Mouse (Mus musculus): ENCODE results near the gene Rpp25l. TPM values are rescaled to one million over a fixed set of nuclear protein-coding genes. Genes with fewer than 3 reads are reported as not detected.
"Not testable (repeated sequence)": the region's sequence is repeated elsewhere in the genome, so short reads cannot be mapped to it uniquely, and the experiment has no call there.

Gene Rpp25l
- 38.0 and 40.2 TPM in 2 replicates for polyA plus RNA-seq (2015; fragmentation: Nextera tagmentation; extraction: Ambion mirVana)

DNA sequence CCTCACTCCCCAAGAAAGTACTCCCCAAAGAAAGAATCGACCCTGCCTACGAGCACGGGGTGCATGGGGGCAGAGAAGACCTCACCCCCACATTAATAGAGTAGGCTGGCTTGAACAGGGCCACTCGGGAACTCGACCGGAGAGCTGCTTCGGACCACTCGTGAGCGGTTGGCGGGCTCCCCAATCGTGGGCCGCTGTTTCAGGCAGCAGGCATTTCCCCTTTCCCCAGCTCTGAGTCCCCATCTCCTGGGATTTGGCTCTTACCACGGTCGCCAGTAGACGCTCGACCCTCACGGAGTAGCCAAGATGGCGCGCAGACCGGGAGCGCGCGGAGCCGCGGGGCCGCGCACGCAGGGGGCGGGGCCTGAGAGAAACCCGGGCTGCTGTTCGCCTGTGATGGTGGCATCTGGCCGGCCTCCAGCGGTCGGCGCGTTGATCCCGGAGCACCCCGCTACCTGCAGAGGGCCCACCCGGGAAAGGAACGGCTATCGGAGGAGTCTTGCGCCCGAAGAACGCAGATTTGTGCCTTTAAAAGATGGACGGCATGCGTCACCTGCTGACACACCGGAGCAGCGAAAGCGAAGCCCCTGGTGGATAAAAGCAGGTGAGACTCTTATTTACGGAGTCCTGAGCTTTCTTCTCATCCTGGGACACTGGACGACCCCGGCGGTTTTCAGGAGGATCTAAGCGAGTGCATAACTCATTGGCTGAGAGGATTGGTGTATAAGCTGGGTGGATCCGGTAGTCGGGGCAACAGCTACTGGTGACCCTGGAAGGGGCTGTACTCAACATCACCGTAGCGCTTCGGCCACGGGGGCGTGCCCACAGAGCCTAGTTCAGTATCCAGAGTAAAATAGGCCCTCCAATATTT lies at the start of gene Rpp25l:
Gene Rpp25l (minus strand): TSS at position 338 of the 871 bp plus-strand sequence.
- Histone ChIP-seq H3K36me3 (ENCODE audit: control insufficient read depth, insufficient read depth, low read length) (peaks cover 3% of the 10 kb centered on the region), H3K27ac (replicated peaks) (peak within 1 kb of the TSS; percentile 26), H3K27me3 (ENCODE audit: control insufficient read depth, insufficient read depth, low read length) (no peaks in the 10 kb centered on the region), H3K4me2 (replicated peaks; ENCODE audit: low read depth) (peak within 1 kb of the TSS; percentile 86), H3K4me1 (replicated peaks; ENCODE audit: control insufficient read depth, insufficient read depth) (peaks cover 8% of the 10 kb centered on the region), H3K9ac (ENCODE audit: low read length) (peak within 1 kb of the TSS; percentile 85), H3K4me3 (ENCODE audit: low read depth, low read length) (peak within 1 kb of the TSS; percentile 64), H3K9me3 (ENCODE audit: control insufficient read depth, low read length) (no peaks in the 10 kb centered on the region)
- WGBS = under 1% methylated on average over 61 of the region's 61 CpGs
- peak; percentile 74 for ATAC-seq (ENCODE audit: low FRiP score, low TSS enrichment)
- DNase-seq (ENCODE audit: low spot score) = peak; percentile 88
- TF ChIP-seq CTCF (IDR thresholded peaks at IDR 0.05; ENCODE audit: low read depth) = peak; percentile 46
- TF ChIP-seq EP300 (optimal IDR thresholded peaks at IDR 0.05) = no peak

GRCm38 (mm10) chr4:41762688-41763114 lies 49.4 kb upstream of the Rpp25l start:
- H3K36me3 ChIP-seq (ENCODE audit: control insufficient read depth, insufficient read depth, low read length); H3K9me3 ChIP-seq (ENCODE audit: control insufficient read depth, low read length); ATAC-seq (ENCODE audit: low FRiP score, low TSS enrichment); H3K4me3 ChIP-seq (ENCODE audit: low read depth, low read length); DNase-seq (ENCODE audit: low spot score); H3K27me3 ChIP-seq (ENCODE audit: control insufficient read depth, insufficient read depth, low read length): not testable (repeated sequence)
- peak overlapping the region; percentile 59 for H3K4me2 ChIP-seq (replicated peaks; ENCODE audit: low read depth)
- H3K27ac ChIP-seq (replicated peaks) = peak overlapping the region; percentile 89; the same call in 1 of the 2 replicates
- H3K9ac ChIP-seq (ENCODE audit: low read length) = peak overlapping the region; percentile 27; the same call in 1 of the 2 replicates
- peaks cover 11% of the 10 kb centered on the region; the same call in 1 of the 2 replicates for H3K4me1 ChIP-seq (replicated peaks; ENCODE audit: control insufficient read depth, insufficient read depth)
- WGBS = 32% methylated on average over 8 of the region's 8 CpGs

- Histone ChIP-seq H3K9ac (ENCODE audit: low read length) (peak overlapping the region; percentile 27; the same call in 1 of the 2 replicates), H3K27ac (replicated peaks) (peak overlapping the region; percentile 89), H3K9me3 (ENCODE audit: control insufficient read depth, low read length) (no peaks in the 10 kb centered on the region), H3K4me3 (ENCODE audit: low read depth, low read length) (peak overlapping the region; percentile 4; the same call in 1 of the 2 replicates), H3K4me2 (replicated peaks; ENCODE audit: low read depth) (peak overlapping the region; percentile 59), H3K36me3 (ENCODE audit: control insufficient read depth, insufficient read depth, low read length) (peaks cover 5% of the 10 kb centered on the region; the same call in 1 of the 2 replicates), H3K27me3 (ENCODE audit: control insufficient read depth, insufficient read depth, low read length) (no peaks in the 10 kb centered on the region), H3K4me1 (replicated peaks; ENCODE audit: control insufficient read depth, insufficient read depth) (peaks cover 11% of the 10 kb centered on the region; the same call in 1 of the 2 replicates)
- TF ChIP-seq CTCF (IDR thresholded peaks at IDR 0.05; ENCODE audit: low read depth) = no peak
- TF ChIP-seq EP300 (optimal IDR thresholded peaks at IDR 0.05) = no peak
- DNase-seq (ENCODE audit: low spot score) (peak; percentile 33), ATAC-seq (ENCODE audit: low FRiP score, low TSS enrichment) (0 out of 2 replicates have a peak, but pooled peaks have one; percentile 9)
- WGBS = 51% methylated on average over 8 of the region's 8 CpGs
These were observed 48.9 kb upstream of the Rpp25l start for GRCm38 (mm10) chr4:41762099-41762687.

DNA sequence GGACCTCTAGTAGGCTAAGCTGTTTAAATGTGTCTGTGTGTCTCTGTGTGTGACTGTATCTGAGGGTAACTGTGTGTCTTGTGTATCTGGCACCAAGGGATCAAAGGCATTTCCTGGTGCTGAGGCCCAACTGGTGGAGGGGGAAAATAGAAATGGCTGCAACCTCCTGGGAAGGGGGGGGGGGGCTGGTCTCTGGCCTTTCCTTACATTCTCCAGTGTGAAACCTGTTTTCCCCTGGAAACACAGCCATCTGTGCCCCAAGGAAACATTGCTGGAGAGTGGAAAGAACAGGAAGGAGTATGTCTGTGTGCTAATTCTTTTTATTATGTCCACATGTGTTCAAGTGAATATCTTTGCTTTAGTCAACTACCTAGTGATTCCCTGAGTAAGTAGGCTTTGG lies 48.3 kb upstream of the Rpp25l start:
- DNase-seq (ENCODE audit: low spot score) = no peak
- H3K9ac ChIP-seq (ENCODE audit: low read length) = no peak overlapping the region
- H3K4me1 ChIP-seq (replicated peaks; ENCODE audit: control insufficient read depth, insufficient read depth) = peaks cover 11% of the 10 kb centered on the region; the same call in 1 of the 2 replicates
- no peaks in the 10 kb centered on the region for H3K27me3 ChIP-seq (ENCODE audit: control insufficient read depth, insufficient read depth, low read length)
- no peaks in the 10 kb centered on the region for H3K9me3 ChIP-seq (ENCODE audit: control insufficient read depth, low read length)
- peak overlapping the region; percentile 59 for H3K4me2 ChIP-seq (replicated peaks; ENCODE audit: low read depth)
- H3K4me3 ChIP-seq (ENCODE audit: low read depth, low read length) = peak overlapping the region; percentile 43; the same call in 1 of the 2 replicates
- TF ChIP-seq CTCF (IDR thresholded peaks at IDR 0.05; ENCODE audit: low read depth) = no peak
- no peak for TF ChIP-seq EP300 (optimal IDR thresholded peaks at IDR 0.05)
- no peak for ATAC-seq (ENCODE audit: low FRiP score, low TSS enrichment)
- peak overlapping the region; percentile 89 for H3K27ac ChIP-seq (replicated peaks)
- peaks cover 5% of the 10 kb centered on the region; the same call in 1 of the 2 replicates for H3K36me3 ChIP-seq (ENCODE audit: control insufficient read depth, insufficient read depth, low read length)

GRCm38 (mm10) chr4:41760911-41761310 lies 47.6 kb upstream of the Rpp25l start:
- DNase-seq (ENCODE audit: low spot score) (no peak), ATAC-seq (ENCODE audit: low FRiP score, low TSS enrichment) (peak; percentile 5; the same call in 1 of the 2 replicates)
- no peak for TF ChIP-seq EP300 (optimal IDR thresholded peaks at IDR 0.05)
- TF ChIP-seq CTCF (IDR thresholded peaks at IDR 0.05; ENCODE audit: low read depth) = no peak

More at GRCm38 (mm10) chr4:41760911-41761310, 47.6 kb upstream of the Rpp25l start:
- Histone ChIP-seq H3K4me2 (replicated peaks; ENCODE audit: low read depth) (peak overlapping the region; percentile 59), H3K36me3 (ENCODE audit: control insufficient read depth, insufficient read depth, low read length) (peaks cover 5% of the 10 kb centered on the region; the same call in 1 of the 2 replicates), H3K9ac (ENCODE audit: low read length) (peak overlapping the region; percentile 56), H3K4me1 (replicated peaks; ENCODE audit: control insufficient read depth, insufficient read depth) (peaks cover 11% of the 10 kb centered on the region; the same call in 1 of the 2 replicates), H3K9me3 (ENCODE audit: control insufficient read depth, low read length) (no peaks in the 10 kb centered on the region), H3K27me3 (ENCODE audit: control insufficient read depth, insufficient read depth, low read length) (no peaks in the 10 kb centered on the region), H3K27ac (replicated peaks) (peak overlapping the region; percentile 89), H3K4me3 (ENCODE audit: low read depth, low read length) (peak overlapping the region; percentile 43)
- WGBS = 45% methylated on average over 4 of the region's 4 CpGs
